Mouse (Mus musculus) embryonic facial prominence, embryonic 11.5 days (tissue): ENCODE measurements at regions not wholly inside any gene's neighbourhood (a gene's known extent, or its start where the extent isn't known, plus 50 kb on each side); places are given as distances from the start of the nearest gene placed in this dataset.
"Not testable (repeated sequence)": the region's sequence is repeated elsewhere in the genome, so short reads cannot be mapped to it uniquely, and the experiment has no call there.

Experiments
- ATAC-seq: fragments of 200-750 bp; cut with Nextera tagmentation; replicated peaks from 2 replicates; pipeline ENCODE4 v1.8.0; 2017; ENCODE audit warnings: low read depth; ENCODE audit not compliant: insufficient number of reproducible peaks, low FRiP score, low TSS enrichment
- DNase-seq: peaks from one replicate; pipeline ENCODE4 v3.0.0-alpha.2; 2015; ENCODE audit warnings: low spot score
- H3K27ac ChIP-seq: fragments of 300-500 bp; sonication (generic); replicated peaks from 2 replicates; pipeline ENCODE4 v1.5.1; 2014; ENCODE audit warnings: mild to moderate bottlenecking, low read depth, low read length, control low read depth
- H3K27me3 ChIP-seq: fragments of 300-500 bp; sonication (generic); 2 replicates; pipeline ENCODE4 v1.6.1; 2014; ENCODE audit warnings: mild to moderate bottlenecking, low read length, moderate library complexity, mixed read lengths; ENCODE audit not compliant: control insufficient read depth, insufficient read depth
- H3K36me3 ChIP-seq: fragments of 300-500 bp; sonication (generic); replicated peaks from 2 replicates; pipeline ENCODE4 v1.6.1; 2014; ENCODE audit warnings: low read depth, mild to moderate bottlenecking, low read length, moderate library complexity, mixed read lengths; ENCODE audit not compliant: control insufficient read depth, insufficient read depth
- H3K4me1 ChIP-seq: fragments of 300-500 bp; sonication (generic); 2 replicates; pipeline ENCODE4 v1.6.1; 2014; ENCODE audit warnings: low read length, mixed read lengths; ENCODE audit not compliant: control insufficient read depth, insufficient read depth
- H3K4me2 ChIP-seq: fragments of 300-500 bp; sonication (generic); 2 replicates; pipeline ENCODE4 v1.6.1; 2014; ENCODE audit warnings: low read depth, mild to moderate bottlenecking, control low read depth, low read length, moderate library complexity
- H3K4me3 ChIP-seq: fragments of 300-500 bp; sonication (generic); 2 replicates; pipeline ENCODE4 v1.5.1; 2014; ENCODE audit warnings: low read depth, low read length, control low read depth
- H3K9ac ChIP-seq: fragments of 300-500 bp; sonication (generic); replicated peaks from 2 replicates; pipeline ENCODE4 v1.6.1; 2014; ENCODE audit warnings: mild to moderate bottlenecking, control low read depth, low read length
- H3K9me3 ChIP-seq: fragments of 300-500 bp; sonication (generic); replicated peaks from 2 replicates; pipeline ENCODE4 v1.6.1; 2016; ENCODE audit warnings: mild to moderate bottlenecking, low read length, inconsistent platforms, mixed read lengths; ENCODE audit not compliant: control insufficient read depth
- WGBS: fragments of 180-500 bp; shearing (Covaris S2); extraction: QIAGEN DNeasy Blood & Tissue Kit; methylation state at CpG from one replicate; pipeline ENCODE4 v1.1.7; 2014; 5-methylcytosine and 5-hydroxymethylcytosine counted together

GRCm38 (mm10) chr12:92915776-92916175 lies 1066.8 kb upstream of the Sel1l start:
- Histone ChIP-seq H3K27ac (no peak overlapping the region), H3K9ac (no peak overlapping the region), H3K36me3 (no peaks in the 10 kb centered on the region), H3K4me3 (no peak overlapping the region), H3K9me3 (no peaks in the 10 kb centered on the region), H3K4me1 (no peaks in the 10 kb centered on the region), H3K27me3 (no peaks in the 10 kb centered on the region), H3K4me2 (no peak overlapping the region)
- DNase-seq (no peak), ATAC-seq (no peak)

GRCm38 (mm10) chr12:92915203-92915602 lies 1066.2 kb upstream of the Sel1l start:
- Histone ChIP-seq H3K4me3 (no peak overlapping the region), H3K9me3 (no peaks in the 10 kb centered on the region), H3K4me1 (no peaks in the 10 kb centered on the region), H3K9ac (no peak overlapping the region), H3K36me3 (no peaks in the 10 kb centered on the region), H3K27ac (no peak overlapping the region), H3K4me2 (no peak overlapping the region), H3K27me3 (no peaks in the 10 kb centered on the region)
- no peak for ATAC-seq
- DNase-seq = no peak
- 77% methylated on average over 1 of the region's 1 CpGs for WGBS

DNA sequence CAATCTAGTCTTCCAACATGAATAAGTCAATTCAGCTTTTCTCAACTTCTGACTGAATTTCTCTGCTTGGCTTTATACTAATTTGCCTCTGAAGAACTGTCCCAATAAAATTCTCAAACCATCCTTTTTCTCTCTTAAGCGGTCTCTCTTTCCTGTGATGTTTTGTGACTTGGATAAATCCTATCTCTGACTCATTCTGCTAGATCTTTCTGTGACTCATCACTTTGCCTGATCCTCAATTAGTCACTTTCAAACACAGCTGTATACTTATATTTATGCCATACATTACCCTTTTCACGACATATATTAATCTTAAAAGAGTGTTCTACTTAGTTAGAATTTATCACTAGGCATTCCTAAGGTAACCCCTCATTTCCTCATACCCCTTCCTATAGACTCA lies 1055.4 kb upstream of the Sel1l start:
- H3K9me3 ChIP-seq = no peaks in the 10 kb centered on the region
- H3K27me3 ChIP-seq = no peaks in the 10 kb centered on the region
- no peak overlapping the region for H3K4me2 ChIP-seq
- no peaks in the 10 kb centered on the region for H3K4me1 ChIP-seq
- no peaks in the 10 kb centered on the region for H3K36me3 ChIP-seq
- no peak overlapping the region for H3K27ac ChIP-seq
- DNase-seq (no peak), ATAC-seq (no peak)
- no peak overlapping the region for H3K4me3 ChIP-seq
- 85% methylated on average over 2 of the region's 2 CpGs for WGBS
- no peak overlapping the region for H3K9ac ChIP-seq

- Histone ChIP-seq H3K4me1 (no peaks in the 10 kb centered on the region), H3K27me3 (no peaks in the 10 kb centered on the region), H3K9ac (no peak overlapping the region), H3K4me3 (no peak overlapping the region), H3K4me2 (no peak overlapping the region), H3K36me3 (no peaks in the 10 kb centered on the region), H3K27ac (no peak overlapping the region), H3K9me3 (no peaks in the 10 kb centered on the region)
- ATAC-seq (no peak), DNase-seq (no peak)
- WGBS = 84% methylated on average over 4 of the region's 9 CpGs
Observed at GRCm38 (mm10) chr12:92892315-92892714, 1043.4 kb upstream of the Sel1l start.

- not testable (repeated sequence) for H3K4me2 ChIP-seq, H3K27ac ChIP-seq, H3K9me3 ChIP-seq, H3K9ac ChIP-seq, H3K27me3 ChIP-seq, H3K36me3 ChIP-seq, ATAC-seq, DNase-seq, H3K4me1 ChIP-seq, H3K4me3 ChIP-seq
- WGBS = no CpG with 5 or more reads among the region's 8 CpGs
Observed at GRCm38 (mm10) chr12:92891663-92892062, 1042.7 kb upstream of the Sel1l start.

GRCm38 (mm10) chr12:92891126-92891525 lies 1042.2 kb upstream of the Sel1l start:
- H3K27ac ChIP-seq, DNase-seq, H3K27me3 ChIP-seq, H3K4me2 ChIP-seq, ATAC-seq, H3K9ac ChIP-seq, H3K4me3 ChIP-seq, H3K9me3 ChIP-seq, H3K4me1 ChIP-seq, H3K36me3 ChIP-seq: not testable (repeated sequence)
- 95% methylated on average over 3 of the region's 9 CpGs for WGBS

GRCm38 (mm10) chr12:92887747-92888146 lies 1038.8 kb upstream of the Sel1l start:
- Histone ChIP-seq H3K36me3 (no peaks in the 10 kb centered on the region), H3K27me3 (no peaks in the 10 kb centered on the region), H3K4me1 (no peaks in the 10 kb centered on the region), H3K9ac (no peak overlapping the region), H3K4me2 (no peak overlapping the region), H3K4me3 (no peak overlapping the region), H3K27ac (no peak overlapping the region), H3K9me3 (no peaks in the 10 kb centered on the region)
- ATAC-seq = no peak
- 90% methylated on average over 3 of the region's 3 CpGs for WGBS
- DNase-seq = no peak

DNA sequence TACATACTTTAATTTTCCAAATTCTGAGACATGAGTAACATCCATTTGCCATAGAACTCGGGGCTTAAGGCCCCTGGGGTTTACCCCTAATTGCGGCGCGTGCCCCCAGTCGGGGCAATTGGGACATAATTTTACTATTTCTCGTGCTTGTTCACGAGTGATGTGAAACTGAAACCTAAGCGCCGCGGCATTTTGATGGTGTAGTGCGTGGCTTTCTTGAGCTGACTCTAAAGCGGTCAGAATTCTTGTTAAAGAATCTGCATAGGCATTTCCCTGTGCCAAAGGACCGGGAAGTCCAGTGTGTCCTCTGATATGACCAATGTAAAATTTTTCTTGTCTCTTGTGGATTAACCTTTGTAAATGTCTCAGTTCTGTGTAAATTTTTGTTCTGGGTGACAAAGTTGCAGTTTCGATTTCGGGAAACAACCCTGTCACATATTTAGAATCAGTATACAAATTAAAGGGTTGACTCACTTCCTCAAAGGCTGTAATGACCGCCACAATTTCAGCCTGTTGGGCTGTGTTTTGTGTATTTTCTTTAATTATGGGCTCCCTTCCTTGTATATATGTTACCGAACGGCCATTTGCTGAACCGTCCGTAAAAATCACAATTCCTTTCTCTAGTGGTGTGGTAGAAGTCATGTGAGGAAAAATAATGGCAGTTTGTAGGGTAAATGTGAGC lies 1037.6 kb upstream of the Sel1l start:
- H3K4me1 ChIP-seq, H3K9me3 ChIP-seq, ATAC-seq, DNase-seq, H3K27me3 ChIP-seq, H3K27ac ChIP-seq, H3K4me3 ChIP-seq, H3K9ac ChIP-seq, H3K36me3 ChIP-seq, H3K4me2 ChIP-seq: not testable (repeated sequence)
- 91% methylated on average over 20 of the region's 20 CpGs for WGBS
